Mouse (Mus musculus) kidney, adult 2 months (tissue): ENCODE data around the gene 4921507P07Rik.

Experiments
- CTCF ChIP-seq: fragments of 200-500 bp; conservative IDR thresholded peaks from 2 replicates; pipeline ENCODE4 v1.5.1; 2011; ENCODE audit warnings: low read depth, mild to moderate bottlenecking, control low read depth, low read length, moderate library complexity, mixed read lengths; ENCODE audit not compliant: insufficient read depth, insufficient read length
- POLR2A ChIP-seq: fragments of 200-500 bp; IDR thresholded peaks from one replicate; pipeline ENCODE4 v1.6.1; 2011; ENCODE audit warnings: low read depth, low read length, control low read depth

GRCm38 (mm10) chr6:50558877-50559276 is 37.6 kb downstream of the 4921507P07Rik start:
- TF ChIP-seq CTCF (no peak), POLR2A (no peak)
